Mouse (Mus musculus) hindbrain, embryonic 16.5 days (tissue): ENCODE measurements at regions not wholly inside any gene's neighbourhood (a gene's known extent, or its start where the extent isn't known, plus 50 kb on each side); places are given as distances from the start of the nearest gene placed in this dataset.

Source experiments
- ATAC-seq: fragments of 200-750 bp; cut with Nextera tagmentation; 2 replicates; pipeline ENCODE4 v1.8.0; 2017; ENCODE audit warnings: moderate TSS enrichment, moderate library complexity
- H3K27ac ChIP-seq: fragments of 300-500 bp; sonication (generic); 2 replicates; pipeline ENCODE4 v1.5.1; 2014; ENCODE audit warnings: low read depth, mild to moderate bottlenecking, control low read depth, low read length, moderate library complexity
- H3K27me3 ChIP-seq: fragments of 300-500 bp; sonication (generic); replicated peaks from 2 replicates; pipeline ENCODE4 v1.6.1; 2014; ENCODE audit warnings: low read length; ENCODE audit not compliant: control insufficient read depth, insufficient read depth
- H3K36me3 ChIP-seq: fragments of 300-500 bp; sonication (generic); 2 replicates; pipeline ENCODE4 v1.6.1; 2014; ENCODE audit warnings: mild to moderate bottlenecking, low read length, moderate library complexity, mixed read lengths; ENCODE audit not compliant: control insufficient read depth, insufficient read depth
- H3K4me1 ChIP-seq: fragments of 300-500 bp; sonication (generic); 2 replicates; pipeline ENCODE4 v1.6.1; 2014; ENCODE audit warnings: low read depth, low read length; ENCODE audit not compliant: control insufficient read depth, insufficient read depth
- H3K4me2 ChIP-seq: fragments of 300-500 bp; sonication (generic); 2 replicates; pipeline ENCODE4 v1.6.1; 2014; ENCODE audit warnings: mild to moderate bottlenecking, low read length, control low read depth, moderate library complexity
- H3K4me3 ChIP-seq: fragments of 300-500 bp; sonication (generic); 2 replicates; pipeline ENCODE4 v1.5.1; 2014; ENCODE audit warnings: mild to moderate bottlenecking, low read length, control low read depth, moderate library complexity
- H3K9ac ChIP-seq: fragments of 300-500 bp; sonication (generic); 2 replicates; pipeline ENCODE4 v1.6.1; 2014; ENCODE audit warnings: low read depth, mild to moderate bottlenecking, control low read depth, low read length, moderate library complexity
- H3K9me3 ChIP-seq: fragments of 300-500 bp; sonication (generic); 2 replicates; pipeline ENCODE4 v1.6.1; 2014; ENCODE audit warnings: mild to moderate bottlenecking, low read length, moderate library complexity; ENCODE audit not compliant: control insufficient read depth
- WGBS: fragments of 180-500 bp; shearing (Covaris S2); extraction: QIAGEN DNeasy Blood & Tissue Kit; methylation state at CpG from one replicate; pipeline ENCODE4 v1.1.7; 2014; 5-methylcytosine and 5-hydroxymethylcytosine counted together
- microRNA counts: library from miRNA; unstranded; fragments of <30 nt; microRNA quantifications from one replicate; lab custom pipeline; 2016
- microRNA-seq: library from miRNA; unstranded; fragments of <30 nt; microRNA quantifications from one replicate; pipeline ENCODE4, GENCODE M21; 2017

GRCm38 (mm10) chr1:137010240-137010926 is 50.1 kb upstream of the Nr5a2 start:
- H3K9me3 ChIP-seq = no peaks in the 10 kb centered on the region
- H3K4me3 ChIP-seq = no peak overlapping the region
- 80% methylated on average over 9 of the region's 9 CpGs for WGBS
- ATAC-seq = no peak
- no peaks in the 10 kb centered on the region for H3K36me3 ChIP-seq
- H3K9ac ChIP-seq = no peak overlapping the region
- no peak overlapping the region for H3K27ac ChIP-seq
- H3K4me2 ChIP-seq = no peak overlapping the region
- H3K27me3 ChIP-seq = no peaks in the 10 kb centered on the region
- no peaks in the 10 kb centered on the region for H3K4me1 ChIP-seq

MicroRNAs in the stretch of these regions (microRNA counts, 519-probe panel; counts per million panel counts)
- microRNA mmu-miR-181a (lab: Ali Mortazavi, UCI) (4,169 counts per million, percentile 98 among the panel's probes with 10 or more counts), microRNA mmu-miR-181b+mmu-miR-181d (lab: Ali Mortazavi, UCI) (2,287 counts per million, percentile 52 among the panel's probes with 10 or more counts)

Small RNAs in the stretch of these regions (microRNA-seq; reads per million reads assigned to microRNA genes)
- 4,083 reads per million, percentile 89 among the genes with 10 or more reads in this experiment for gene Mir181a-1
- gene Mir181b-1 = 7.5 reads per million, percentile 23 among the genes with 10 or more reads in this experiment
